Mouse (Mus musculus) forebrain, embryonic 10.5 days (tissue): ENCODE results near the gene Rtn4r. TPM values are rescaled to one million over a fixed set of nuclear protein-coding genes. Genes with fewer than 3 reads are reported as not detected.

ENCODE experiments used
- DNase-seq: peaks from one replicate; pipeline ENCODE4 v3.0.0-alpha.2; 2017; ENCODE audit warnings: low spot score; ENCODE audit errors: extremely low spot score
- H3K27ac ChIP-seq: fragments of 300-500 bp; sonication (generic); 2 replicates; pipeline ENCODE4 v1.5.1; 2016; ENCODE audit warnings: mild to moderate bottlenecking
- H3K27me3 ChIP-seq: fragments of 300-500 bp; sonication (generic); 2 replicates; pipeline ENCODE4 v1.6.1; 2016; ENCODE audit warnings: mild to moderate bottlenecking; ENCODE audit not compliant: poor library complexity, severe bottlenecking
- H3K36me3 ChIP-seq: fragments of 300-500 bp; sonication (generic); replicated peaks from 2 replicates; pipeline ENCODE4 v1.6.1; 2016; ENCODE audit warnings: mild to moderate bottlenecking, moderate library complexity
- H3K4me1 ChIP-seq: fragments of 300-500 bp; sonication (generic); 2 replicates; pipeline ENCODE4 v1.6.1; 2016
- H3K4me3 ChIP-seq: fragments of 300-500 bp; sonication (generic); 2 replicates; pipeline ENCODE4 v1.5.1; 2016; ENCODE audit warnings: mild to moderate bottlenecking, moderate library complexity
- H3K9me3 ChIP-seq: fragments of 300-500 bp; sonication (generic); 2 replicates; pipeline ENCODE4 v1.6.1; 2016; ENCODE audit warnings: mild to moderate bottlenecking, moderate library complexity
- WGBS: fragments of 180-500 bp; shearing (Covaris S2); methylation state at CpG from one replicate; pipeline ENCODE4 v1.1.7; 2016; 5-methylcytosine and 5-hydroxymethylcytosine counted together
- polyA plus RNA-seq: library from polyadenylated mRNA; unstranded; fragments of >200 nt; fragmentation: Nextera tagmentation; extraction: Ambion mirVana; gene quantifications from 2 replicates; pipeline ENCODE4 v1.2.1, GENCODE M21; 2016

Gene Rtn4r
- polyA plus RNA-seq, 1 experiment from 2014 or later: 1.2 TPM

DNA sequence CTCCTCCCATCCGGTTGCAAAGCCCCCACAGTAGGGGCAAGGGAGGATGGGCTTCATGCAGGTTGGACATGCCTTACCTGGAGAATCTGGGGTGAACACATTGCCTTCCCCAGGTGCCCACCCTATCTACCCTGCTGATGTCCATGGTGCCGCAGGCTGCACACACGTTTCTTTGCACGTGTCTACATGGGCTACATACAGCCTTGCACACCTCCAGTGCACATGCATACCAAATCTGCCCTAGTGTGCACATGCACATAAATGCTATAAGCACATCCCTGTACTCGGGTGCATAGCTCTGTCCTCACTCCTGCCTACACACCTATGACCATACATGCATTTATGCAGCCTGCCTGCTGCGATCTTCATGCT, 1.1 kb downstream of the Rtn4r start:
- H3K27ac ChIP-seq: no peak overlapping the region
- H3K9me3 ChIP-seq: no peaks in the 10 kb centered on the region
- peaks cover 88% of the 10 kb centered on the region for H3K27me3 ChIP-seq
- H3K4me3 ChIP-seq: peak overlapping the region; percentile 78
- H3K4me1 ChIP-seq: peaks cover 18% of the 10 kb centered on the region
- 71% methylated on average over 6 of the region's 6 CpGs for WGBS
- no peaks in the 10 kb centered on the region for H3K36me3 ChIP-seq
- DNase-seq: no peak

GRCm38 (mm10) chr16:18129413-18129812, 2.0 kb downstream of the Rtn4r start:
- no peaks in the 10 kb centered on the region for H3K36me3 ChIP-seq
- no peaks in the 10 kb centered on the region for H3K9me3 ChIP-seq
- H3K27ac ChIP-seq: no peak overlapping the region
- peaks cover 82% of the 10 kb centered on the region for H3K27me3 ChIP-seq
- no peak overlapping the region for H3K4me3 ChIP-seq
- H3K4me1 ChIP-seq: peaks cover 18% of the 10 kb centered on the region
- DNase-seq: no peak
- WGBS: 65% methylated on average over 5 of the region's 5 CpGs

DNA sequence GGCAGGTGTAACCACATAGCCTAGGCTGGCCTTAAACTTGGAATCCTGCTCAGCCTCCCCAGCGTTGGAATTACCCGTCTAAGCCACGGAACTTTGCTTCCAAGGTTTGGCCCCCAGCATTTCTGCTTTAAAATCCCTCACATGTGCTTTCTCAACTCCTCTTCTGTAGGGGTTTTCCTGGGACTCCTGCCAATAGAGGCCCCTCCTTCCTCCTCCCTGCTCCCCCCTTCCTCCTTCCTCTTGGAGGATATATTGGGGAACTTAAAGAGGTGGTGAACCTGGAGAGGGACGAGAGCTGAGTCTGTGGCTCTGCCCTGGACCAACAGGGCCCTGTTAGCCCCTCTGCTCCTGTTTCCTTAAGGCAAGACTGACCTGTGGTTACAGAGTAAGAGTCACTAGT, 2.8 kb downstream of the Rtn4r start:
- no peak overlapping the region for H3K27ac ChIP-seq
- WGBS: 77% methylated on average over 4 of the region's 4 CpGs
- peaks cover 78% of the 10 kb centered on the region for H3K27me3 ChIP-seq
- no peaks in the 10 kb centered on the region for H3K36me3 ChIP-seq
- H3K4me3 ChIP-seq: no peak overlapping the region
- H3K4me1 ChIP-seq: peaks cover 18% of the 10 kb centered on the region
- H3K9me3 ChIP-seq: no peaks in the 10 kb centered on the region
- no peak for DNase-seq

DNA sequence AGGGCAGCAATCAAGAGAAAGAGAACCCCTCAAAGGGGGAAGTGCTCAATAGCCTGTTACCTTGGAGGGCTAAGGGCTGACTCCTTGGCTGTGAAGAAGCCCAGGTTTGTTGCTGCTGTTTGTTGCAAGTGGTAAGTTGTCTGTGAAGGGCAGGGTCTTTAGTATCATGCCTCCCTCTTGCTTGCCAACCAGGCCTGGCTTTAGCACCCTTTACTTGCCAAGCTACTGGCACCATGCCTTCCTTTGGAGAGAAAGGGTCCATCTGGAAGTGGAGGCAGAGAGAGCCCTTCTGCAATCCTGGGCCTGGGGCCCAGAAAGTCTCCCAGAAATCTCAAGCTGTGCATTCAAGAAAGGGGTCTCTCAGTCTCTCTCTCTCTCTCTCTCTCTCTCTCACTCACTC, 3.3 kb downstream of the Rtn4r start:
- H3K27ac ChIP-seq: no peak overlapping the region
- DNase-seq: no peak
- peaks cover 74% of the 10 kb centered on the region for H3K27me3 ChIP-seq
- H3K9me3 ChIP-seq: no peaks in the 10 kb centered on the region
- no peak overlapping the region for H3K4me3 ChIP-seq
- H3K36me3 ChIP-seq: no peaks in the 10 kb centered on the region
- H3K4me1 ChIP-seq: peaks cover 20% of the 10 kb centered on the region

GRCm38 (mm10) chr16:18131245-18131939, 4.0 kb downstream of the Rtn4r start:
- Histone ChIP-seq H3K9me3 (no peaks in the 10 kb centered on the region), H3K27ac (no peak overlapping the region), H3K4me1 (peaks cover 25% of the 10 kb centered on the region), H3K4me3 (no peak overlapping the region), H3K27me3 (peaks cover 67% of the 10 kb centered on the region), H3K36me3 (no peaks in the 10 kb centered on the region)
- no peak for DNase-seq
- 85% methylated on average over 11 of the region's 11 CpGs for WGBS

DNA sequence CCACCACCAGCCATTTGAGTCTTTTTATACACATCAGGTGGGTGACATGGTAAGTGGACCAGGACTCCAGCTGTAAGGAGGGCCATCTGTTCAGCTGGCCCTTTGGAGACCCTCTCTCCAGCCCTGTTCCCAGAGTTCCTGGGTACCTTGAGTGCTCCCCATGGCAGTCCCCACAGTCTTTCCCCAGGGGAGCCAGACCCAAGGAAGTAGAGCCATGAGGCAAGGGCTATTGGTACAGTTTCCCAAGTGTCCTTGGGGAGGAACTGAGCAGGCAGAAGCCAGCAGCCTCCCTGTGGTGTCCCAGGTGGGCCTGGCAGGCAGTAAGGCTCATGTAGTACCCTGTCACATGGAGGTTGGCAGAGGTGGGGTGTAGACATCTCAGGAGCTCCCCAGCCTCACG, 4.6 kb downstream of the Rtn4r start:
- H3K4me1 ChIP-seq: peaks cover 21% of the 10 kb centered on the region
- 81% methylated on average over 1 of the region's 1 CpGs for WGBS
- peaks cover 61% of the 10 kb centered on the region for H3K27me3 ChIP-seq
- DNase-seq: no peak
- no peaks in the 10 kb centered on the region for H3K9me3 ChIP-seq
- no peaks in the 10 kb centered on the region for H3K36me3 ChIP-seq
- no peak overlapping the region for H3K27ac ChIP-seq
- H3K4me3 ChIP-seq: no peak overlapping the region

- Histone ChIP-seq H3K4me3 (no peak overlapping the region), H3K27me3 (peaks cover 55% of the 10 kb centered on the region)
- DNase-seq: no peak
Observed at GRCm38 (mm10) chr16:18132575-18132974, 5.1 kb downstream of the Rtn4r start.

DNA sequence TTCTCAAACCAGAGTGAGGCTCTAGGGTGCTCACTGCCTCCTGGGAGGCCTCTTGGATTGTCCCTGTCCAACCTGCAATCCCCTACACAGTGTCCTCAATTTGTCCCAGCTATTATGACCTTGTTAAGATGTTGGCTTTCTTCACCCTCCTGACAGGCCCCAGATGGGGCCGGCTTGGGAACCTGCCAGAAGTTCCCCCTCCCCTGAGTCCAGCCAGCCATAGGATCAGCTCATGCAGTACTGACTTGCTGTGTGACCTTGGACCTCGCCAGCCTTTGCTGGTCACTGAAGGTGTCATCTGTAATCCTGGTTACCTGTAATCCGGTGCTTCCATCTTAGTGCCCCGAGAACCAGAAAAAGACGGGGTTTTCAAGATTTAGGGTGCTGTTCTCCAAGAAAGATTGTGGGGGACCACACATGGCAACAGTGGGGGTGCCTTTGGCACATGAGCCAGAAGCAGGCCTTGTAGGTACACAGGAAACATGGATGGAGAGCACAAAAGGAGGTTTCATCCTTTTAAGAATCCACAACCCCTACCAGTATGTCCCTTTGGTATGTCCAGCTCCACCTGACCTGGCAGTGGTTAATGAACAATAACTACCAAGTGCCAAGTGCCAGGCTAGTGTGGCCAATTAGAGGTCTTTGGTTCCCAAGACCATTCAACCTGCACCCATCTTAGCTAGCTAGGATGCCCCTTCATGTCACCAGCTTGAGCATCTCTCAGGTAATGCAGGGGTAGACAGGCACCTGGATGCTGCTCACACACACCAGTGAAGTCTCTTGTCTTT, 5.9 kb downstream of the Rtn4r start:
- WGBS: 88% methylated on average over 5 of the region's 5 CpGs
- Histone ChIP-seq H3K27ac (no peak overlapping the region), H3K4me1 (peaks cover 9% of the 10 kb centered on the region), H3K9me3 (no peaks in the 10 kb centered on the region), H3K4me3 (no peak overlapping the region), H3K36me3 (no peaks in the 10 kb centered on the region), H3K27me3 (peaks cover 48% of the 10 kb centered on the region)
- no peak for DNase-seq

More at GRCm38 (mm10) chr16:18132575-18132974, 5.1 kb downstream of the Rtn4r start:
- 86% methylated on average over 3 of the region's 3 CpGs for WGBS
- Histone ChIP-seq H3K9me3 (no peaks in the 10 kb centered on the region), H3K4me1 (peaks cover 17% of the 10 kb centered on the region), H3K27ac (no peak overlapping the region), H3K36me3 (no peaks in the 10 kb centered on the region)

- Histone ChIP-seq H3K9me3 (no peaks in the 10 kb centered on the region), H3K27me3 (peaks cover 30% of the 10 kb centered on the region), H3K4me3 (no peak overlapping the region), H3K27ac (0 out of 2 replicates have a peak overlapping the region, but pooled peaks have one; percentile 16), H3K36me3 (no peaks in the 10 kb centered on the region), H3K4me1 (peaks cover 7% of the 10 kb centered on the region)
- WGBS: 90% methylated on average over 5 of the region's 5 CpGs
- no peak for DNase-seq
Observed at GRCm38 (mm10) chr16:18135196-18135595, 7.8 kb downstream of the Rtn4r start.

DNA sequence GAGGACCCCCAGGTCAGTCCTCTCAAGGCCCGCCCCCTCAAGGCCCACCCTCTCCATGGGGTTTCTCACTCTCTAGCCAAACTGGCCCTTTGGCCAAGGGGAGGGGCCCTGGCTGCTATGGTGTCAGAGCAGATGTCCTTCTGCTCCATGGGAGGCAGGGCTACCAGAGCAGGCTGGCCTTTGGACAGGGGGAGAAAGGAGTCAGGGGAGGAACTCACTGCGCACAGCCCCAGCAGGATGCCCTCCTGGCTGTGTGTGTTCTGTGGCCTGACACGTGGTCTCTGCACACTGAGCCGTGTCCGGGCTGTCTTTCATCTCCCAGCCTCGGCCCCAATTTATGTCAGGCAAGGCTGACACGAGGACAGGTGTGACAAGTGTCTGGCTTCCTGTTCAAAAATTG, 8.6 kb downstream of the Rtn4r start:
- WGBS: 85% methylated on average over 7 of the region's 7 CpGs
- no peak overlapping the region for H3K4me3 ChIP-seq
- H3K36me3 ChIP-seq: no peaks in the 10 kb centered on the region
- peaks cover 21% of the 10 kb centered on the region for H3K27me3 ChIP-seq
- H3K27ac ChIP-seq: no peak overlapping the region
- no peaks in the 10 kb centered on the region for H3K9me3 ChIP-seq
- H3K4me1 ChIP-seq: peaks cover 7% of the 10 kb centered on the region
- no peak for DNase-seq

- Histone ChIP-seq H3K9me3 (no peaks in the 10 kb centered on the region), H3K4me1 (peaks cover 33% of the 10 kb centered on the region), H3K36me3 (no peaks in the 10 kb centered on the region), H3K27ac (no peak overlapping the region), H3K4me3 (no peak overlapping the region), H3K27me3 (peaks cover 14% of the 10 kb centered on the region)
- no peak for DNase-seq
- WGBS: 84% methylated on average over 8 of the region's 8 CpGs
Observed at GRCm38 (mm10) chr16:18144201-18144600, 16.8 kb downstream of the Rtn4r start.

DNA sequence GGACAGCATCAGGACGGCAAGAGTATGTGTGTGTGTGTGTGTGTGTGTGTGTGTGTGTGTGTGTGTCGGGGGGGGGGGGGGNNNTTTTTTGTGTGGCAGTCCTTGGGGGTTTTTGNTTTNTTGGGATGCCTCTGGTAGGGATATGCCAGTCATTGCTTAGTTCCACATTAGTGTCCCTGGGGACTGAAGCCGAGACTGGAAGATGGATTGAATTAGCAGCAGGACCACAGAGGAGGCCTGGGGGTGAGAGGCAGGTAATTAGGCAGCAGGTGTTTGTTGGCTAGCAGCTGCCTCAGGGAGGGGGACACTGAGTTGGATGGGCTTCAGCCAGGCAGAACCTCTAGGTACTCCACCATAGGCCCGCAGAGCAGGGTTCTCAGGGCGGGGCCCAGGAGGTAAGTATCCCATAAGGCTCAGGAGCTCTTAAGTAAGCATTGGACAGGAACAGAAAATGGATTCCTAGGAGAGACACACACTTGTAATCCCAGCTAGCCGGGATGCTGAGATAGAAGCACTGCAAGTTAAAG, 18.0 kb downstream of the Rtn4r start:
- Histone ChIP-seq H3K36me3 (no peaks in the 10 kb centered on the region), H3K27me3 (peaks cover 21% of the 10 kb centered on the region), H3K4me3 (no peak overlapping the region), H3K9me3 (no peaks in the 10 kb centered on the region), H3K4me1 (peaks cover 45% of the 10 kb centered on the region), H3K27ac (no peak overlapping the region)
- WGBS: 74% methylated on average over 5 of the region's 6 CpGs
- no peak for DNase-seq
